8 mouse cellular contexts compared by ENCODE assay signal in the genomic region with DNA sequence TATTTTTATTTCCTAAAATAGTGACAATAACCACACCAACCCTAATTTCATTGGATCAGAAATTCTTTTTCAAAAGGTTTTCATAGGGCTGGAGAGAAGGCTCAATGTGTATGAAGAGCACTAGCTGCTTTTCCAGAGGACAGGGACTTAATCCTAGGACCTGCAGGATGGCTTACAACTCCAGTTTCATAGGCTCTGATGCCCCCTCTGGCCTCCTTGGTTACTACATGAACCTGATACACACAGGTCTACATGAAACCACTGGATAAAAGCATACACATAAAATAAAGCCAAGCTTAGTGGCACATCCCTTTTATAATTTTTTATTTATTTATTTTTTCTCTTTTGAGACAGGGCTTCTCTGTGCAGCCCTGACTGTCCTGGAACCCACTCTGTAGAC. TPM values are rescaled to one million over a fixed set of nuclear protein-coding genes. Genes with fewer than 3 reads are reported as not detected.
DNase-seq lines count a peak whose midpoint lies in the region.

No protein-coding gene starts in this region.

- peak; percentile 40 to 50 for DNase-seq in cerebellum, adult 18-20 months
- no peak for DNase-seq in cerebellum, adult 11-12 months
- peak; percentile 37 for DNase-seq in left cerebral cortex, postnatal 4 days
- DNase-seq in left cerebral cortex, postnatal 36 days (ENCODE audit: low spot score in 2 of 2) = no peak
- peak; percentile 63 for DNase-seq in brain, adult 2 months (ENCODE audit: low read depth, low spot score)
- DNase-seq in kidney, postnatal 25 days = peak; percentile 51 to 74
- DNase-seq in thymus, postnatal 14 days = peak; percentile 54
- no peak for DNase-seq in urinary bladder, postnatal 4 days (ENCODE audit: low spot score in 2 of 2)

- intact Hi-C loops in left cerebral cortex, postnatal 4 days (cut with DNase I) = no loop called here
- intact Hi-C loops in left cerebral cortex, postnatal 36 days (cut with DNase I) = no loop called here

RNA-seq across cellular contexts. Expression of gene Zmym4, which starts 9.5 kb away (rescaled TPM):
- total RNA-seq in left cerebral cortex, postnatal 4 days (2021) = 10 to 100 TPM; 77.9 to 84.1 TPM
- total RNA-seq in left cerebral cortex, postnatal 36 days (2021) = 10 to 100 TPM; 43.4 to 61.0 TPM

RNA-seq across cellular contexts. Expression of gene Sfpq, which starts 43.7 kb away (rescaled TPM):
- 100 to 1,000 TPM; 459 to 501 TPM for total RNA-seq in left cerebral cortex, postnatal 4 days (2021)
- 100 to 1,000 TPM; 163 to 281 TPM for total RNA-seq in left cerebral cortex, postnatal 36 days (2021)

Comparison
In these comparisons a context has a peak if more than half of its experiments do, and no peak if none do; other contexts are left out.
1. DNase-seq: peak in cerebellum, adult 18-20 months (2 of 2), left cerebral cortex, postnatal 4 days (single experiment), brain, adult 2 months (single experiment), kidney, postnatal 25 days (2 of 2) and thymus, postnatal 14 days (single experiment); none in cerebellum, adult 11-12 months (single experiment), left cerebral cortex, postnatal 36 days (0 of 2) and urinary bladder, postnatal 4 days (0 of 2).